Mouse (Mus musculus) embryonic facial prominence, embryonic 11.5 days (tissue): ENCODE data around the gene Med12l. TPM values are rescaled to one million over a fixed set of nuclear protein-coding genes. Genes with fewer than 3 reads are reported as not detected.

ENCODE experiments used
- ATAC-seq: fragments of 200-750 bp; cut with Nextera tagmentation; replicated peaks from 2 replicates; pipeline ENCODE4 v1.8.0; 2017; ENCODE audit warnings: low read depth; ENCODE audit not compliant: insufficient number of reproducible peaks, low FRiP score, low TSS enrichment
- DNase-seq: peaks from one replicate; pipeline ENCODE4 v3.0.0-alpha.2; 2015; ENCODE audit warnings: low spot score
- H3K27ac ChIP-seq: fragments of 300-500 bp; sonication (generic); replicated peaks from 2 replicates; pipeline ENCODE4 v1.5.1; 2014; ENCODE audit warnings: mild to moderate bottlenecking, low read depth, low read length, control low read depth
- H3K27me3 ChIP-seq: fragments of 300-500 bp; sonication (generic); 2 replicates; pipeline ENCODE4 v1.6.1; 2014; ENCODE audit warnings: mild to moderate bottlenecking, low read length, moderate library complexity, mixed read lengths; ENCODE audit not compliant: control insufficient read depth, insufficient read depth
- H3K36me3 ChIP-seq: fragments of 300-500 bp; sonication (generic); replicated peaks from 2 replicates; pipeline ENCODE4 v1.6.1; 2014; ENCODE audit warnings: low read depth, mild to moderate bottlenecking, low read length, moderate library complexity, mixed read lengths; ENCODE audit not compliant: control insufficient read depth, insufficient read depth
- H3K4me1 ChIP-seq: fragments of 300-500 bp; sonication (generic); 2 replicates; pipeline ENCODE4 v1.6.1; 2014; ENCODE audit warnings: low read length, mixed read lengths; ENCODE audit not compliant: control insufficient read depth, insufficient read depth
- H3K4me2 ChIP-seq: fragments of 300-500 bp; sonication (generic); 2 replicates; pipeline ENCODE4 v1.6.1; 2014; ENCODE audit warnings: low read depth, mild to moderate bottlenecking, control low read depth, low read length, moderate library complexity
- H3K4me3 ChIP-seq: fragments of 300-500 bp; sonication (generic); 2 replicates; pipeline ENCODE4 v1.5.1; 2014; ENCODE audit warnings: low read depth, low read length, control low read depth
- H3K9ac ChIP-seq: fragments of 300-500 bp; sonication (generic); replicated peaks from 2 replicates; pipeline ENCODE4 v1.6.1; 2014; ENCODE audit warnings: mild to moderate bottlenecking, control low read depth, low read length
- H3K9me3 ChIP-seq: fragments of 300-500 bp; sonication (generic); replicated peaks from 2 replicates; pipeline ENCODE4 v1.6.1; 2016; ENCODE audit warnings: mild to moderate bottlenecking, low read length, inconsistent platforms, mixed read lengths; ENCODE audit not compliant: control insufficient read depth
- WGBS: fragments of 180-500 bp; shearing (Covaris S2); extraction: QIAGEN DNeasy Blood & Tissue Kit; methylation state at CpG from one replicate; pipeline ENCODE4 v1.1.7; 2014; 5-methylcytosine and 5-hydroxymethylcytosine counted together
- polyA plus RNA-seq: library from polyadenylated mRNA; unstranded; fragments of >200 nt; fragmentation: Nextera tagmentation; extraction: Ambion mirVana; gene quantifications from 2 replicates; pipeline ENCODE4 v1.2.1, GENCODE M21; 2014

Gene Med12l
- polyA plus RNA-seq, 1 experiment from 2014 or later = 2.2 TPM

DNA sequence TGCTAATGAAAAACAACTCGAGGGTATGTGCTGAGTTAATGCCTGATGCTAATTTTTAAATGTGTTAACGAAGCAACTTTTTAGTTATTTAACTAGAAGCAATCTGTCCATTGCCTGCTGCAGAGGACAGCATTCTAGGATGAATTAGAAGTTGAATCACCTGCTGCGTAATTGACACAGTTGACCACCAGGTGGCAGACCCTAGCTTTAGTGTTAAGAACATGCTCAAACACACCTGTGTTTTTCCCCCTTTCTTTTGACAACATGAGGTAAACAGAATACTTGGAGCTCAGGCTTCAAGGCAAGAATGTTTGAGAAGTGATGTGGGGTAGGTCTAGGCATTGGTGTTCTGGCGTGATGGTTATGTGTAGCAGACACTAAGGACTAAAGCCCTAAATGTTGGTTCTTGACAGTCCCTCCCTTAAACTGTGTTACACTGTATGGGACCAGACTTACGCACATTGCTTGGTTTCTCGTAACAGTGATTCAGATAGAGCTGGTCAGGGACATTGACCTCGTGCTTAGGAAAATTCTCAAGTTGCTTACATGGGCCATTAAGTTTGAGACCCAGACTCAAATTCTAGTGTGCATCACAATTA lies 315.8 kb downstream of the Med12l start:
- H3K36me3 ChIP-seq = peaks cover 6% of the 10 kb centered on the region
- no peak overlapping the region for H3K4me2 ChIP-seq
- whole genome bisulfite sequencing = 41% methylated on average over 7 of the region's 7 CpGs
- H3K27me3 ChIP-seq = no peaks in the 10 kb centered on the region
- no peak for ATAC-seq
- no peak overlapping the region for H3K4me3 ChIP-seq
- DNase-seq = peak; percentile 77
- H3K9me3 ChIP-seq = no peaks in the 10 kb centered on the region
- no peaks in the 10 kb centered on the region for H3K4me1 ChIP-seq
- no peak overlapping the region for H3K9ac ChIP-seq
- H3K27ac ChIP-seq = no peak overlapping the region

DNA sequence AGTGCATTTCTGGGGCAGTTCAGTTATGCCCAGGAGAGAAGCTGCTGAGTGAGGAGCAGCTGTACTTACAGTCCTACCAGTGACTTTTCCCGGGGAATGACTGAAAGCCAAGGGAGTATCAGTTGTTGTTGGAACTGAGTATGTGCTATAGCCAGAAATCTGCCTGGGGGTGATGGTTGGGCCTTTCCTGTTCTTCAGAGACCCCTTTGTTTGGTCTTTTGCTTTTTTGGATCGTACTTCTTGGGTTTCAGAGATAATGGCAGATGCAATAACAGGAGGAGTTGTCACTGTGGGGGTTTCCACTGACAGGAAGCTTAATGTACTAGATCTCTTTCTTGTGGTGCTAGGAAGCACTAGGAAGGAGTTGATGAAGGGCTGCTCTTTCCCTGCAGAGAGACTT lies 322.9 kb downstream of the Med12l start:
- H3K27me3 ChIP-seq = no peaks in the 10 kb centered on the region
- no peaks in the 10 kb centered on the region for H3K4me1 ChIP-seq
- DNase-seq = no peak
- H3K36me3 ChIP-seq = no peaks in the 10 kb centered on the region; the same call in 1 of the 2 replicates
- ATAC-seq = no peak
- no peak overlapping the region for H3K4me2 ChIP-seq
- 78% methylated on average over 2 of the region's 2 CpGs for WGBS
- H3K9me3 ChIP-seq = no peaks in the 10 kb centered on the region
- H3K9ac ChIP-seq = no peak overlapping the region
- no peak overlapping the region for H3K4me3 ChIP-seq
- H3K27ac ChIP-seq = no peak overlapping the region

DNA sequence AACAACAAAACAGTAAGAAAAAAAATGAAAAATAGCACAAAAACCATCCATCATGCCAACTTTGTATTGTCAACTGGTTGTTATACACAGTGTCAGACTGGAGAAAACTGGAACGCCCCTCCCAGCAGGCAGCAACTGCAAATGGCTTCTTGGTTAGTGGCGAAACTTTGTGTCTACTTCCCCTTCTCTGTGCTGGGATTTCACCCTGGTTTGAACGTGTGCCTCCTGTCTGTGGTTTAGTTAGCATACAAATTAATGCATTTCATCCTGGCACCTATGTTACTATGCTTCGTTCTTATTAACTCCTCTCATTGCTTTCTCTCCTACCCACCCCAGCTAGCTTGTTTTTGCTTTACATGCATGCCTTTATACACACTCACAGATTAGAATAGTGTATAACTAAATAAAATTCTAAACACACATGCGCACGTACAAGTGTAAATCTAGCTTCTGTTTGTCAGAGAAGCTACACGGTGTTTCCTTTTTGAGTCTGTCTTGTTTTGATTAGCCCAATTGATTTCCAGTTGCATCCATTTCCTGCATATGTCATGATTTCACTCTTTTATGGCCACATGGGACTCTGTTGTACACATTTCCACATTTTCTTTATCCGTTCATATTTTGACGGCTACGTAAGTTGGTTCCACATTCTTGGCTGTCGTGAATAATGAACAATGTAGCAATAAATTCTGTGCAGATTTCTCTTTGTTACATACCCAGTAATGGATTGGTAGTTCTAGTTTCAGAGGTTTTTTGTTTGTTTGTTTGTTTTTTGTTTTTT lies 336.2 kb downstream of the Med12l start:
- Histone ChIP-seq H3K27ac (no peak overlapping the region), H3K9ac (no peak overlapping the region; the same call in 1 of the 2 replicates), H3K36me3 (no peaks in the 10 kb centered on the region), H3K27me3 (no peaks in the 10 kb centered on the region), H3K4me2 (no peak overlapping the region), H3K4me3 (no peak overlapping the region), H3K4me1 (no peaks in the 10 kb centered on the region), H3K9me3 (no peaks in the 10 kb centered on the region)
- no peak for DNase-seq
- no peak for ATAC-seq
- WGBS = 70% methylated on average over 11 of the region's 11 CpGs

DNA sequence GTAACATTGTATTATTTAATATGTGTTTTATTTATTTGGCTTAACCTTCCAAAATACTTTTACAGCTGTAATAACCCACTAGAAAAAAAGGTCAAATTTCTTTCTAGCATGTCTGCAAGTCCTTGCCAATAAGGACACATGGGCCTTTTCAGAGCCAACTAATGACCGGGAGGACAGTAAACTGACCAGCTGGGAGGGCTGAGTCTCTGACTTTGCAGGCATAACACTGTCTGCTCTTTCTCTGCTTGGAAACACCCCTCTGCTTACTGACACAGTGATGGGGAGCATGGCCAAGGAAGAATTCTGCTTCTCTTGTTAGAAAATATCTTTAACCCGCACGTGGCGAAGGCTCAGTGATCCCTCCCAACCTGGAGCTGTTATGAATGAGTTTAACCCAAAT lies 337.4 kb downstream of the Med12l start:
- Histone ChIP-seq H3K4me3 (peak overlapping the region; percentile 49), H3K4me2 (peak overlapping the region; percentile 53), H3K4me1 (no peaks in the 10 kb centered on the region), H3K36me3 (no peaks in the 10 kb centered on the region), H3K27ac (no peak overlapping the region), H3K27me3 (no peaks in the 10 kb centered on the region), H3K9ac (no peak overlapping the region), H3K9me3 (no peaks in the 10 kb centered on the region)
- ATAC-seq (no peak), DNase-seq (no peak)
- WGBS = 62% methylated on average over 4 of the region's 4 CpGs

DNA sequence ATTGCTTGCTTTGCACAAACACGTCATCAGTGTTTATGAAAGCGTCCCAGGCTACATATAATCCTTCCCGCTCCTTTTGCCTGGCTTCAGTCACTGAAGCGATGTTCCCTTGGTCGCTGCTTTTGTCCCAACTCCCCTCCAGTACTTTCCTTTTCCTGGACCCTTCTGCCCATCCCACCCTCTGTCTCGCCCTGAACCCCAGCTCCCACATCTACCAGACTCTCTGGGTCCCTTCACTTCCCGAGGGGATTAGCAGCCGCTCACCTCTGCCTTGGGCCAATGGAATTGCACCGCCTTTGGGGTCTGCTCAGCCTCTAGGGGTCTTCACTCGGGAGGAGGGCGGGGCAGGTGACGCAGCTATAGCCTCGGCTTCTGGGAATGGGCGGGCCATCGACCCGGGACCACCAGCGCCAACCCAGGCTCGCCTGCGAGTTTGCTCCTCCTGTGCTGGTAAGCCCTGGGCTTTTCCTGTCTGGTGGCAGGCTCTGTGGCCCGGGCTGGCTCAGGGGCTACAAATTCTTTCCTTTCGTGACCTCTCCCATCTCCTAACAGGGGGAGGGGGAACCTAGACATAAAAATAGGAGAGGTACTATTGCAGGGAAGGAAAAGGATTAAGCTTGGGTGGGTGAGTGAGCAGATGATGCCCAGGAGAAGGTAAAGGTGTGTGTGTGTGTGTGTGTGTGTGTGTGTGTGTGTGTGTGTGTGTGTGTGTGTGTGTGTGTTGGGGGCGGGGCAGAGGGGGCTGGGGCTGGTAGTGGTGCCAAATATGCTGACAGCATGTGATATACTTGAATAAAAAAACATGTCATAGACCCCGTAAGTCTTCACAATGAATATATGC lies 338.7 kb downstream of the Med12l start, which contains the start of gene Igsf10:
Gene Igsf10, minus strand, starts transcription at position 330 of the 841 bp plus-strand sequence.
- H3K36me3 ChIP-seq = no peaks in the 10 kb centered on the region
- no peaks in the 10 kb centered on the region for H3K9me3 ChIP-seq
- peak within 1 kb of the TSS; percentile 48 for H3K9ac ChIP-seq
- H3K4me3 ChIP-seq = peak within 1 kb of the TSS; percentile 49
- peak within 1 kb of the TSS; percentile 53 for H3K4me2 ChIP-seq
- 3% methylated on average over 22 of the region's 23 CpGs for WGBS
- no peaks in the 10 kb centered on the region for H3K27me3 ChIP-seq
- no peak within 1 kb of the TSS for H3K27ac ChIP-seq
- peak; percentile 88 for DNase-seq
- H3K4me1 ChIP-seq = no peaks in the 10 kb centered on the region
- ATAC-seq = peak; percentile 99

DNA sequence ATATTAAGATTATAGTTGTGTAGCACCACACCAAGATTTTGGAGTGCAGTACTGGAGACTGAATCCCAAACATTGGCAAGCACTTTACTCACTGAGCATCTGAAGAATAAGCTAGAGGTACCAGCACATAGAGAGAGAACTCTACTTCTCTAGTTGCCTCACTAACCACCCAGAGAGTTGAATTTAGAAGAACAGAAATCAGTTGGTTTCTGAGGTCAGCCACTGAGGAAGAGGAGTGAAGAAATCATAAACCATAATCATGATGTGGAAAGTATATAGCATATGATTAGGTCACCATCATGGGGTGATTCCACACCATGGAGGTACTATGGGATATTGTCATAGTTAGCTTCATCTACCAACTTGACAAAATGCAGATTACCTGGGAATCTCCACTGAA lies 346.1 kb downstream of the Med12l start:
- no peaks in the 10 kb centered on the region for H3K4me1 ChIP-seq
- H3K9me3 ChIP-seq = no peaks in the 10 kb centered on the region
- H3K4me2 ChIP-seq = no peak overlapping the region
- no peak for ATAC-seq
- DNase-seq = no peak
- H3K9ac ChIP-seq = no peak overlapping the region
- H3K4me3 ChIP-seq = no peak overlapping the region
- no peaks in the 10 kb centered on the region for H3K36me3 ChIP-seq
- no peak overlapping the region for H3K27ac ChIP-seq
- no peaks in the 10 kb centered on the region for H3K27me3 ChIP-seq

DNA sequence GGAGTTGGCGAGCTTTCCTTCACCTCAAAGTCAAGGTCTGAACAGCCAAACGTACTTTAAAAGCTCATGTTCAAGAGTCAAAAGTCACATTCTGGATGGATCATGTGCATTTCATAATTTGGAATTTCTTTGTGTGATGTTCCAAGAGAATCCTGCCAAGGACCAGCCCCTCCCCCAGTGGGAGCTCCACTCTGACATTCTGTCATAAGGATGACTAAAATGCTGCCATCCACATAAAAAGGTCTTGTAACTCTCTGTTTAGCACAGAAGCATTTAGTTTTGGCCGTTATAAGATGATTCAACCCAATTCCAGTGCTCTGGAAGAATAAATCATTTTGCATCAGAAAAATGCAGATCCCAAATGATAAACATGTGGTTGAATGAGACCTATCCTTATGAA lies 348.5 kb downstream of the Med12l start:
- no peak overlapping the region for H3K4me2 ChIP-seq
- H3K4me3 ChIP-seq = no peak overlapping the region
- H3K9ac ChIP-seq = no peak overlapping the region
- H3K36me3 ChIP-seq = no peaks in the 10 kb centered on the region
- H3K4me1 ChIP-seq = no peaks in the 10 kb centered on the region
- no peaks in the 10 kb centered on the region for H3K9me3 ChIP-seq
- 82% methylated on average over 3 of the region's 3 CpGs for WGBS
- ATAC-seq (no peak), DNase-seq (no peak)
- no peak overlapping the region for H3K27ac ChIP-seq
- H3K27me3 ChIP-seq = no peaks in the 10 kb centered on the region

DNA sequence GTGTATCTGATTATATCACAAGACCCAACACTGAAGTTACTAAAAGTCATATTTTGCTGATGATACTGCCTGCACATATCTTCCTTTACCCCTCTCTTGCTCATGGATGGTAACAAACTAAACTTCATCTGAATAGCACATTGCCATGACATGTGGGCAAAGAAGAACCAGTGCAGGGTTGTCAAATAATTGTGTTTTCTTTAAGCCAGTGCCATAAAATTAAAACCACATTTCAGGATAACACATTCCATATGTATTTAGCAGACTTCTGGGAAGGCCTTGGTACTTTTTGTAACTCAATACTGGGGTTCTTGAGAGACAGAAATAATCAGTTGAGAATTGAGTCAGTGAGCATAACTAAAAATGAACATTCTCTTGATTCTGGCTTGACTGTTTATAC lies 354.5 kb downstream of the Med12l start:
- Histone ChIP-seq H3K27ac (no peak overlapping the region), H3K9ac (no peak overlapping the region)
- peak; percentile 72 for ATAC-seq

More for the DNA sequence above, 354.5 kb downstream of the Med12l start:
- Histone ChIP-seq H3K4me3 (no peak overlapping the region), H3K4me2 (no peak overlapping the region), H3K27me3 (no peaks in the 10 kb centered on the region), H3K4me1 (no peaks in the 10 kb centered on the region), H3K36me3 (no peaks in the 10 kb centered on the region), H3K9me3 (no peaks in the 10 kb centered on the region)
- DNase-seq = peak; percentile 91
